Mouse (Mus musculus): ENCODE measurements around the gene Vcl. TPM values are rescaled to one million over a fixed set of nuclear protein-coding genes. Genes with fewer than 3 reads are reported as not detected.

Vcl gene
- total and polyA plus RNA-seq, 3 experiments, result 62.4 to 103 (median 102) TPM

DNA sequence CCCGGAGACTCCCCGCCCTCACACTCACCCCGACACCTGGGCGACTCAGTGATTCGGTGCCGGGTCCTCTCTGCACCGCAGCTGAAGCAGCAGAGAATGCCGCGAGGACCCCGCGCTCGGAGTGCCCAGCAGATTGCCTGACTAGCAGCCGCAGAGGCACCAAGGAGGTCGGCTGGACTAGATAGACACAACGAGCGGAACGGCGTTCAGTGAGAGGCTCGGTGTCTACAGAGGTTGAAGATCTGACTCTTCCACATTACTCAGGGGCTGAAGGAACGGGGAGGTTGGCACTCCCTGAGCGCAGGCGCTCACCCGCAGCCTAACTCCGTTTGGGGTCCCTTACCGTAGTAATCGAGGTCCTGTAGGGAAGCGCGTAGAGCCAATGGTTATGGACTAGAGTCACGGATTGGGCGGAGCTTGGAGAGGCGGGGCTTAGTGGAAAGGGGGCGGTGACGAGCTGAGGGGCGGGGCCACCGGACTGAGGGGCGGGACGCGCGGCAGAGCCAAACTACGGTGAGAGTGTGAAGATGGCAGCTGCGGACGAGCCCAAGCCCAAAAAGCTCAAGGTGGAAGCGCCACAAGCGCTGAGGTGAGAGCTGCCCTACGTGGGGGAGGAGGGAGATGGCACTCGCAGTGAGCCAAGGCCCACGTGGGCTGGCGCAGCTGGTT lies 123.0 kb downstream of the Vcl start, which contains the start of the genes Ap3m1 and Adk:
Ap3m1 (minus strand) TSS at position 397 of the 669 bp plus-strand sequence.
Adk (plus strand) TSS at position 463 of the 669 bp plus-strand sequence.
- H3K4me3 ChIP-seq, result peak within 1 kb of the TSS; percentile 71
- H3K36me3 ChIP-seq (ENCODE audit: control insufficient read depth, insufficient read depth, low read length), result peaks cover 12% of the 10 kb centered on the region
- under 1% methylated on average over 48 of the region's 48 CpGs for WGBS
- peaks cover 3% of the 10 kb centered on the region; the same call in 1 of the 2 replicates for H3K4me1 ChIP-seq (ENCODE audit: control insufficient read depth, insufficient read depth, low read length)
- DNase-seq, result peak; percentile 95
- peak; percentile 92 for TF ChIP-seq POLR2A (IDR thresholded peaks at IDR 0.05; ENCODE audit: insufficient read depth, low read depth, low read length)
- peak; percentile 86 for TF ChIP-seq EP300 (IDR thresholded peaks at IDR 0.05; ENCODE audit: insufficient read depth, low read depth, low read length)
- TF ChIP-seq CTCF (IDR thresholded peaks at IDR 0.05), result no peak
- no peaks in the 10 kb centered on the region; the same call in none of the 2 replicates for H3K79me2 ChIP-seq (replicated peaks; ENCODE audit: control insufficient read depth, insufficient read depth, low read length)
- peak within 1 kb of the TSS; percentile 99 for H3K27ac ChIP-seq
- intact Hi-C loops (cut with DNase I), result loop anchor here (2.0 to 10.0 kb wide), 3 partner anchors 55 to 693 kb away; no protein-coding TSS in a partner anchor
- H3K27me3 ChIP-seq (ENCODE audit: control insufficient read depth, insufficient read depth, low read length), result no peaks in the 10 kb centered on the region
- H3K9ac ChIP-seq (ENCODE audit: low read depth, low read length), result peak within 1 kb of the TSS; percentile 82

DNA sequence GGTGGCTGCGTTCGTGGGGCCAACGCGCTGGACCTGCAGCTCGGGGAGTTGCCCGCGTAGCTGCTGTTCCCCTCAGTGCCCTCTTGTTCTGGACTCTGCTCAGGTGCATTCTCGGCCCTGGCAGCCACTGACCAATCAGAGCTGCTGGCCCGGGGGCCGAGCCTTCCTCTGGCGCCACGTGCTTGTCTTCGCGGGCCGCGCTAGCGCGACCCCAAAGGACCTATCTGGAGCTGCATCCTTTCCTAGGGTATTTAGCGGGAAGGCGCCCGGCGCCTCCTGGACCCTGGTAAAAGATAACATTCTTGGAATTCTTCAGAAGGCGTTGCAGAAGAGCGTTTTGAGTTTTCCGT lies 123.6 kb downstream of the Vcl start:
- H3K4me3 ChIP-seq, result peak overlapping the region; percentile 71
- H3K36me3 ChIP-seq (ENCODE audit: control insufficient read depth, insufficient read depth, low read length), result peaks cover 12% of the 10 kb centered on the region
- H3K27me3 ChIP-seq (ENCODE audit: control insufficient read depth, insufficient read depth, low read length), result no peaks in the 10 kb centered on the region
- WGBS, result under 1% methylated on average over 25 of the region's 25 CpGs
- peaks cover 1% of the 10 kb centered on the region; the same call in 1 of the 2 replicates for H3K4me1 ChIP-seq (ENCODE audit: control insufficient read depth, insufficient read depth, low read length)
- intact Hi-C loops (cut with DNase I), result loop anchor here (1.0 to 10.0 kb wide), 4 partner anchors 23 to 692 kb away; no protein-coding TSS in a partner anchor
- H3K27ac ChIP-seq, result peak overlapping the region; percentile 99
- DNase-seq, result peak; percentile 84 to 89
- no peaks in the 10 kb centered on the region; the same call in none of the 2 replicates for H3K79me2 ChIP-seq (replicated peaks; ENCODE audit: control insufficient read depth, insufficient read depth, low read length)
- TF ChIP-seq EP300 (IDR thresholded peaks at IDR 0.05; ENCODE audit: insufficient read depth, low read depth, low read length) (peak; percentile 82; the same call in 1 of the 2 replicates), CTCF (IDR thresholded peaks at IDR 0.05) (peak; percentile 53), POLR2A (IDR thresholded peaks at IDR 0.05; ENCODE audit: insufficient read depth, low read depth, low read length) (no peak; the same call in 1 of the 2 replicates)
- peak overlapping the region; percentile 82 for H3K9ac ChIP-seq (ENCODE audit: low read depth, low read length)

DNA sequence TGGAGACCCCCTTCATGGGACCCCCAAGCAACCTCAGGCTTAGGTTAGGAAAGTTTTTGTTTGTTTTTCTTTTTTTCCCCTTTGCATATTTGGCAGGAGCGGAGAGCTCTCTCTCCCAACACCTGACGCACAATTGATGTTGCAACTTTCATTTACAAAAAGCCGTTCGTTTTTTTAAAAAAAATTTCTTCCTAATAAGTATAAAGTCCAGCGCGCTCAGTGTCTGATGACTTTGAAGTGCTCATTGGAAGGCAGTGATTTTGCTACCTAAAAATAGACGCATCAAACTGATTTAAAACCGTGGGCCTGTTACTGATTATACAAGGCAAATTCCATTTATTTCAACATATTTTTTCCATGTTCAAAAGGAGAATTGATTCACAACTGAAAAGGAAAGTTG lies 124.0 kb downstream of the Vcl start:
- Histone ChIP-seq H3K4me3 (peak overlapping the region; percentile 71), H3K27me3 (ENCODE audit: control insufficient read depth, insufficient read depth, low read length) (no peaks in the 10 kb centered on the region), H3K4me1 (ENCODE audit: control insufficient read depth, insufficient read depth, low read length) (peaks cover 1% of the 10 kb centered on the region; the same call in 1 of the 2 replicates), H3K36me3 (ENCODE audit: control insufficient read depth, insufficient read depth, low read length) (peaks cover 9% of the 10 kb centered on the region), H3K9ac (ENCODE audit: low read depth, low read length) (peak overlapping the region; percentile 82), H3K79me2 (replicated peaks; ENCODE audit: control insufficient read depth, insufficient read depth, low read length) (no peaks in the 10 kb centered on the region; the same call in none of the 2 replicates), H3K27ac (peak overlapping the region; percentile 99)
- WGBS, result 4% methylated on average over 8 of the region's 8 CpGs
- TF ChIP-seq CTCF (IDR thresholded peaks at IDR 0.05) (no peak), POLR2A (IDR thresholded peaks at IDR 0.05; ENCODE audit: insufficient read depth, low read depth, low read length) (no peak), EP300 (IDR thresholded peaks at IDR 0.05; ENCODE audit: insufficient read depth, low read depth, low read length) (no peak)
- intact Hi-C loops (cut with DNase I), result loop anchor here (1.0 to 10.0 kb wide), 4 partner anchors 22 to 692 kb away; no protein-coding TSS in a partner anchor
- DNase-seq, result no peak

DNA sequence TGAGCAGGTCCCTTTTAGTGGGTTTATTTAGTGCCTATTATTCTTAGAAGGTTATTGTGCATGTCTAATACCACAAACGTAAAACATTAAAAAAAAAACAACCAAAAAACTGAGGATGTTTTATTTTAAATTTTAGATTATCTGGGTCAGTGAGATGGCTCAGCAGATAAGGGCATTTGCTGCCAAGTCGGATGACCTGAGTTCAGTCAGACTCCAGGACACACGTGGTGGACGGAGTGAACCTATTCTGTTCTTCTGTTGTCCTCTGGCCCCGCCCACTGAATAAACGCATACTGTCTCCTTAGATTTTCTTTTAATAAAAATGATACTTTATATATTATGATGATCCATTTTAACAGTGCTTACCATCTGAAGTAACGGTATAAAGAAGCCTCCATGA lies 124.4 kb downstream of the Vcl start:
- peak in 1 of 2 experiments; percentile 26 for DNase-seq
- TF ChIP-seq EP300 (IDR thresholded peaks at IDR 0.05; ENCODE audit: insufficient read depth, low read depth, low read length) (0 out of 2 replicates have a peak, but pooled peaks have one; percentile 8), CTCF (IDR thresholded peaks at IDR 0.05) (no peak), POLR2A (IDR thresholded peaks at IDR 0.05; ENCODE audit: insufficient read depth, low read depth, low read length) (no peak)
- Histone ChIP-seq H3K79me2 (replicated peaks; ENCODE audit: control insufficient read depth, insufficient read depth, low read length) (no peaks in the 10 kb centered on the region; the same call in none of the 2 replicates), H3K36me3 (ENCODE audit: control insufficient read depth, insufficient read depth, low read length) (peaks cover 9% of the 10 kb centered on the region), H3K9ac (ENCODE audit: low read depth, low read length) (no peak overlapping the region), H3K27ac (peak overlapping the region; percentile 99), H3K4me3 (peak overlapping the region; percentile 71), H3K27me3 (ENCODE audit: control insufficient read depth, insufficient read depth, low read length) (no peaks in the 10 kb centered on the region), H3K4me1 (ENCODE audit: control insufficient read depth, insufficient read depth, low read length) (peaks cover 1% of the 10 kb centered on the region; the same call in 1 of the 2 replicates)
- 45% methylated on average over 7 of the region's 7 CpGs for WGBS
- intact Hi-C loops (cut with DNase I), result loop anchor here (1.0 to 10.0 kb wide), 4 partner anchors 22 to 691 kb away; no protein-coding TSS in a partner anchor

DNA sequence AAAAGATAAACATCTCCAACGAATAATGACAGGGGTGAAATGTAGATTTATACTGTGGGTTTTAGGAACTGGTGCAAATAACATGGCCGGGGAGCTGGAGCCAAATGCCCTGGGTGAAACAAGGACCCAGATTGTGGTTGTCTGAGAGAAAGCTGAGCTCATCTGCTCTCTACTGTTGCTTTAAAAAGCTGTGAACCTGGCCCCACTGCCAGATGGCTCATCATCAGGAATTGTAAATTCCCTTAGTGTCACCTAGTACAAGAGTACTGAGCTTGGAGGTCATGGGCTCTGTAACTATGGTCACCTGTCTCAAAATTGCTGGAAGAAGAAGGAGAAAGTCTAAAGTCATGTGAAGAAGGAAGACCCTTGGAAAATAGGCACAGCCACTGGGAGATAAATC lies 129.8 kb downstream of the Vcl start:
- Histone ChIP-seq H3K27me3 (ENCODE audit: control insufficient read depth, insufficient read depth, low read length) (no peaks in the 10 kb centered on the region), H3K9ac (ENCODE audit: low read depth, low read length) (no peak overlapping the region), H3K4me1 (ENCODE audit: control insufficient read depth, insufficient read depth, low read length) (no peaks in the 10 kb centered on the region; the same call in 1 of the 2 replicates), H3K27ac (peak overlapping the region; percentile 71), H3K79me2 (replicated peaks; ENCODE audit: control insufficient read depth, insufficient read depth, low read length) (no peaks in the 10 kb centered on the region; the same call in 1 of the 2 replicates), H3K36me3 (ENCODE audit: control insufficient read depth, insufficient read depth, low read length) (peaks cover 11% of the 10 kb centered on the region), H3K4me3 (no peak overlapping the region)
- no peak for TF ChIP-seq CTCF (IDR thresholded peaks at IDR 0.05)
- TF ChIP-seq POLR2A (IDR thresholded peaks at IDR 0.05; ENCODE audit: insufficient read depth, low read depth, low read length), result no peak
- TF ChIP-seq EP300 (IDR thresholded peaks at IDR 0.05; ENCODE audit: insufficient read depth, low read depth, low read length), result no peak
- 67% methylated on average over 2 of the region's 2 CpGs for WGBS
- peak in 1 of 2 experiments; percentile 44 for DNase-seq
- intact Hi-C loops (cut with DNase I), result loop anchor here (10.0 kb wide), 2 partner anchors 446 to 686 kb away; no protein-coding TSS in a partner anchor

Data from heart, adult 2 months (tissue).